Mouse (Mus musculus): Measurements from ENCODE around the gene Slc25a10. TPM values are rescaled to one million over a fixed set of nuclear protein-coding genes. Genes with fewer than 3 reads are reported as not detected.

Slc25a10 gene
- polyA plus RNA-seq, 1 experiment from 2014 or later = 73.8 TPM

DNA sequence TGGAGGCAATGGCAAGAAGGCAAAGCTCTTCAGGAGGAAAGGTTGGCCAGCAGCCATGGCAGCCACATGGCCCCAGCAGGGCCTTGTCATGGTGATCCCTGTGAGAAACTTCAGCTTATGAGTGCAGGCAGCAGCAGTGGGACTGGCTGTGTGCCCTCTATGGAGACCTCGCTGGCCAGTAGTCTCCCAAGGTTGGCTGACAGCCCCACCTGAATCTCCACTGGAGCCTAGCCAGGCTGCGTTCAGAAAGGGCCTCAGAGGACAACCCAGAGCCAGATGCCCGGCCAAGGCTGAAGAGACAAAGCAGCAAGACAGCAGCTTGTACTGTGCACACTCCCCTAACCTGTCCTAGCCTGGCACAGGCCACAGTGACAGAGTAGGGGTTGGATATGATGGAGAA, 46.8 kb downstream of the Slc25a10 start:
- peak overlapping the region; percentile 32 for H3K9ac ChIP-seq (ENCODE audit: low read length)
- no peak for ATAC-seq (ENCODE audit: low read depth)
- peaks cover 25% of the 10 kb centered on the region for H3K4me1 ChIP-seq (replicated peaks; ENCODE audit: control insufficient read depth, insufficient read depth, low read length)
- H3K36me3 ChIP-seq (ENCODE audit: control insufficient read depth, insufficient read depth, low read length) = peaks cover 12% of the 10 kb centered on the region
- no peak overlapping the region for H3K4me2 ChIP-seq (ENCODE audit: low read depth, low read length)
- no peak overlapping the region for H3K4me3 ChIP-seq (ENCODE audit: low read length)
- 0 out of 2 replicates have a peak, but pooled peaks cover 2% of the 10 kb centered on the region for H3K27me3 ChIP-seq (ENCODE audit: control insufficient read depth, insufficient read depth, low read depth, low read length)
- 56% methylated on average over 3 of the region's 3 CpGs for WGBS
- H3K9me3 ChIP-seq (ENCODE audit: control insufficient read depth, low read length) = no peaks in the 10 kb centered on the region
- H3K27ac ChIP-seq (ENCODE audit: low read length) = peak overlapping the region; percentile 76

DNA sequence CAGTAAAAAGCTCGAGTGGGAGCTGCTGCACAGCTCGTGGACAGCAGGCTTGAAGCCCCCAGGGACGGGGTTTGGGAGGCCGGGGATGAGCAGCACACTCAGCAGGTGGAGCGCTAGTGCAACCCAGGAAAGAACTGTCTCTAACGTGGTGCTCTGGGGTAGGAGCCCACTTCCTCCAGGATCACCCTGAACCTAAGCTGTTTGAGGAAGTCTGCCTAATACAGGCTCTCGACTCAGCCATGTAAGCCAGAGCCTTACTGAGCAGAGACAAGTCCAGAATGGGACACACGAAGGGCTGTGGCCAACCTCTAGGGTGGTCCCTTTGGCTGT, 47.3 kb downstream of the Slc25a10 start:
- peak overlapping the region; percentile 76 for H3K27ac ChIP-seq (ENCODE audit: low read length)
- peaks cover 15% of the 10 kb centered on the region for H3K36me3 ChIP-seq (ENCODE audit: control insufficient read depth, insufficient read depth, low read length)
- H3K4me3 ChIP-seq (ENCODE audit: low read length) = no peak overlapping the region
- H3K9ac ChIP-seq (ENCODE audit: low read length) = peak overlapping the region; percentile 32
- 0 out of 2 replicates have a peak, but pooled peaks cover 2% of the 10 kb centered on the region for H3K27me3 ChIP-seq (ENCODE audit: control insufficient read depth, insufficient read depth, low read depth, low read length)
- H3K4me1 ChIP-seq (replicated peaks; ENCODE audit: control insufficient read depth, insufficient read depth, low read length) = peaks cover 25% of the 10 kb centered on the region
- WGBS = 30% methylated on average over 8 of the region's 8 CpGs
- no peaks in the 10 kb centered on the region for H3K9me3 ChIP-seq (ENCODE audit: control insufficient read depth, low read length)
- ATAC-seq (ENCODE audit: low read depth) = no peak
- no peak overlapping the region for H3K4me2 ChIP-seq (ENCODE audit: low read depth, low read length)

DNA sequence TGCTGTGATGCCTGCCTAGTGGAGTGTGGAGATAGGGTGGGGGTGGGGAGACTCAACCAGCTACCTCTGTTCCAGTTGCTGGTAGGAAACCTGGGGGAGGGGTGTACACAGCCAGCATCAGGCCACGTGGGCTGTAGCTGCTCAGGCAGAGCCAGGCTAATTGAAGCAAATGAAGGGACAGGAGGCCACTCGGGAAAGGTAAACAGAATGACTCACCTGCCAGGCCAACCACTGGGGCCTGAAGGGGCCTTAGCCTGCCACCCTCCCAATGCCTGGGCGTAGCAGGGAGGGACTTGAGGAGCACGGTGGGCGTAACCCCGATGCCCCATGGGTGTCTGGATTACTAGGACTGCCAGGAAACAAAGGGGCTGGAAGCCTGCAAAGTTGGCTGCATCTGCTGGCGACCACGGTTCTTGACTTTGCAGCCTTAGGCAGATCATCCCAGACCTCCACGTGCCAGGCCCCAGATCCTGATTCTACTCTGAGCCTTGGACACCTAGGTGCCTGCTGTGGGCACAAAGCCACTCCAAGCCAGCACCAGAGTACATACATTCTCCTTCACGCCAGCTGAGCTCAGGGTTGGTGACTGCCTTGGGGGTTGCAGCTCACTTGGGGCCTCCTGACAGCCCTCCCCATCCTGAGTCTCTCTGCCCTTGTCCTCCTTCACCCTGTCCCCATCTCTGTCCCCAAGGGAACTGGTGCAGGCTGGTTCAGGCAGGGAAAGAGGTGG, 47.8 kb downstream of the Slc25a10 start:
- Histone ChIP-seq H3K9ac (ENCODE audit: low read length) (peak overlapping the region; percentile 48; the same call in 1 of the 2 replicates), H3K4me1 (replicated peaks; ENCODE audit: control insufficient read depth, insufficient read depth, low read length) (peaks cover 25% of the 10 kb centered on the region), H3K27me3 (ENCODE audit: control insufficient read depth, insufficient read depth, low read depth, low read length) (no peaks in the 10 kb centered on the region), H3K4me2 (ENCODE audit: low read depth, low read length) (peak overlapping the region; percentile 17; the same call in 1 of the 2 replicates), H3K27ac (ENCODE audit: low read length) (peak overlapping the region; percentile 82), H3K4me3 (ENCODE audit: low read length) (no peak overlapping the region), H3K9me3 (ENCODE audit: control insufficient read depth, low read length) (no peaks in the 10 kb centered on the region), H3K36me3 (ENCODE audit: control insufficient read depth, insufficient read depth, low read length) (peaks cover 17% of the 10 kb centered on the region)
- WGBS = 18% methylated on average over 10 of the region's 10 CpGs
- ATAC-seq (ENCODE audit: low read depth) = peak; percentile 82

DNA sequence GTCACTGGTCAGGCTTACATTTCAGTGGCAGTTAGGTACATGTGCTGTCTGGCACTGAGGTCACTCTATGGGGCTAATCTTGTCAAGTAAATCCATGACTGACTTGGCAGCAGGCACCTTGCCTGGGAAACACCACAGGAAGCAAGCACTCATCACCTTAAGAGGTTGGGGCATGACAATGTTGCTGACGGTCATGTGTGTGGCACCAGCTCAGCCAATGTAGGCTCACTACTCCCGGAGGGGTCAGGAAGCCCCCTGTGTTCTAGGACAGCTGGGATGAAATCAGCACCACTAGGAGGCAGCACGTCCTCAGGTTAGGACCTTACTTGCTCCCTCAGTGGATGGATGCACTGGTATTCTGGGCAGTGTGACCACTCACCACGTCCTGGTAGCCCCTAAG, 50.3 kb downstream of the Slc25a10 start:
- Histone ChIP-seq H3K4me2 (ENCODE audit: low read depth, low read length) (no peak overlapping the region), H3K27me3 (ENCODE audit: control insufficient read depth, insufficient read depth, low read depth, low read length) (no peaks in the 10 kb centered on the region), H3K27ac (ENCODE audit: low read length) (no peak overlapping the region), H3K36me3 (ENCODE audit: control insufficient read depth, insufficient read depth, low read length) (peaks cover 22% of the 10 kb centered on the region), H3K4me3 (ENCODE audit: low read length) (no peak overlapping the region), H3K9ac (ENCODE audit: low read length) (no peak overlapping the region), H3K4me1 (replicated peaks; ENCODE audit: control insufficient read depth, insufficient read depth, low read length) (peaks cover 28% of the 10 kb centered on the region), H3K9me3 (ENCODE audit: control insufficient read depth, low read length) (no peaks in the 10 kb centered on the region)
- 38% methylated on average over 4 of the region's 4 CpGs for WGBS
- ATAC-seq (ENCODE audit: low read depth) = no peak

DNA sequence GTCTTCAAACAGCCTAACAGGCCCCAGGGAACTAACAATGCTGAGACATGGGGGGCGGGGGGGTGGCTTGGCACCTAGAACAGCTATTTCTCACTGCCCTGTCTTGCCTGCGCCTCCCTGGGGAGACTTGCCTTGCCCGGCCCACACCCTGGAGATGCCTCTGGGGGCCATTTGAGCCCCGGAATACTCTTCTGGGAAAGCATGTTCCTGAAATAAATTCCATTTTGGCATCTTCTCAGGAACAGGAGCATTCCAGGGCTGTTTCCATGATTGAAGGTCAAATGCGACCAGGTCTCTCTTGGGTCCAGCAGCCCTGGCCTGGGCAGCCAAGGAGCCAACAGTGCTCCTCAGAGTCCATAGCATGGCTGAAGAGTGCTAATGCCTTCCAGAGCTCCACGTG, 50.7 kb downstream of the Slc25a10 start:
- no peak overlapping the region for H3K4me2 ChIP-seq (ENCODE audit: low read depth, low read length)
- peaks cover 30% of the 10 kb centered on the region for H3K4me1 ChIP-seq (replicated peaks; ENCODE audit: control insufficient read depth, insufficient read depth, low read length)
- no peak overlapping the region for H3K27ac ChIP-seq (ENCODE audit: low read length)
- H3K9me3 ChIP-seq (ENCODE audit: control insufficient read depth, low read length) = no peaks in the 10 kb centered on the region
- no peak for ATAC-seq (ENCODE audit: low read depth)
- H3K9ac ChIP-seq (ENCODE audit: low read length) = no peak overlapping the region
- no peaks in the 10 kb centered on the region for H3K27me3 ChIP-seq (ENCODE audit: control insufficient read depth, insufficient read depth, low read depth, low read length)
- no peak overlapping the region for H3K4me3 ChIP-seq (ENCODE audit: low read length)
- peaks cover 22% of the 10 kb centered on the region for H3K36me3 ChIP-seq (ENCODE audit: control insufficient read depth, insufficient read depth, low read length)
- 82% methylated on average over 6 of the region's 6 CpGs for WGBS

DNA sequence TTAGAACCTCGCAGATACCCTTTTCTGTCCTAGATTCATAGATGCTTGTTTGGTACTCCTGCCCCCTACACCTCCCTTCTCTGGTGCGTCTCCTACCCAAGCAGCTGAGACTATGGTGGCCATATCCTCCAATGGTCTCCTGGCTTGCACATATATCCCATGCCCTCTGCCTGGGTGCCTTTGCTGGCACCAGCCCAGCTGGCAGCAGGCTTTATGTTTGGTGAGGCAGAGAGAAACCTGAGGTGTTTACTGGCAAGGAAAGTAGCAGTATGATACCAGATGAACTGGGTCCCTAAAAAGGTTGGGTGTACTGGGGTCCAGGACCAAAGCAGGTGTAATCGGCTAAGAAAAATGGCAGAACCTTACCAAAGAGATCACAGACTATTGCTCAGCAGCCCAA, 54.3 kb downstream of the Slc25a10 start:
- Histone ChIP-seq H3K4me1 (replicated peaks; ENCODE audit: control insufficient read depth, insufficient read depth, low read length) (peaks cover 24% of the 10 kb centered on the region), H3K9ac (ENCODE audit: low read length) (no peak overlapping the region), H3K27me3 (ENCODE audit: control insufficient read depth, insufficient read depth, low read depth, low read length) (no peaks in the 10 kb centered on the region), H3K4me3 (ENCODE audit: low read length) (no peak overlapping the region), H3K9me3 (ENCODE audit: control insufficient read depth, low read length) (no peaks in the 10 kb centered on the region), H3K36me3 (ENCODE audit: control insufficient read depth, insufficient read depth, low read length) (peaks cover 22% of the 10 kb centered on the region), H3K27ac (ENCODE audit: low read length) (no peak overlapping the region), H3K4me2 (ENCODE audit: low read depth, low read length) (no peak overlapping the region)
- no peak for ATAC-seq (ENCODE audit: low read depth)
- WGBS = 94% methylated on average over 3 of the region's 3 CpGs

DNA sequence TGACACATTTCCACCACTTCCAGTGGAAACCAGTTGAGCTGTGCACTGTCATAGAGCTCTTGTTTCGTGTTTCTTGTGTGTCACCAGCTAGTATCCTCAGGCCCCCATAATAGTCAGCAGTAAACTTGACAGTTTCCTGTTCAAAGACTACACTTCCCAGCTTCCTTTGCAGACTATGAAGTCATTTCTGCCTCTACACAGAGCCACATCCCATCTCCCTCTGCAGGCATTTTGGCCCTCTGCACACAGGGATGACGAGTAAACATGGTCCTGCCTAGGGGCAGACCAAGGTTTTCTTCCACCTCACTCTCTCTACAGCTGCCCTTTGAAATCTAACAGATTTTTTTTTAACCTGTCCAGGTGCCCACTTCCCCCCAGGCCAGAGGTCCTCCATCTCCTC, 55.8 kb downstream of the Slc25a10 start:
- no peaks in the 10 kb centered on the region for H3K27me3 ChIP-seq (ENCODE audit: control insufficient read depth, insufficient read depth, low read depth, low read length)
- H3K9me3 ChIP-seq (ENCODE audit: control insufficient read depth, low read length) = no peaks in the 10 kb centered on the region
- 49% methylated on average over 2 of the region's 2 CpGs for WGBS
- peaks cover 24% of the 10 kb centered on the region for H3K4me1 ChIP-seq (replicated peaks; ENCODE audit: control insufficient read depth, insufficient read depth, low read length)
- no peak overlapping the region for H3K27ac ChIP-seq (ENCODE audit: low read length)
- H3K36me3 ChIP-seq (ENCODE audit: control insufficient read depth, insufficient read depth, low read length) = peaks cover 20% of the 10 kb centered on the region
- H3K4me3 ChIP-seq (ENCODE audit: low read length) = no peak overlapping the region
- no peak for ATAC-seq (ENCODE audit: low read depth)
- H3K4me2 ChIP-seq (ENCODE audit: low read depth, low read length) = no peak overlapping the region
- H3K9ac ChIP-seq (ENCODE audit: low read length) = no peak overlapping the region

DNA sequence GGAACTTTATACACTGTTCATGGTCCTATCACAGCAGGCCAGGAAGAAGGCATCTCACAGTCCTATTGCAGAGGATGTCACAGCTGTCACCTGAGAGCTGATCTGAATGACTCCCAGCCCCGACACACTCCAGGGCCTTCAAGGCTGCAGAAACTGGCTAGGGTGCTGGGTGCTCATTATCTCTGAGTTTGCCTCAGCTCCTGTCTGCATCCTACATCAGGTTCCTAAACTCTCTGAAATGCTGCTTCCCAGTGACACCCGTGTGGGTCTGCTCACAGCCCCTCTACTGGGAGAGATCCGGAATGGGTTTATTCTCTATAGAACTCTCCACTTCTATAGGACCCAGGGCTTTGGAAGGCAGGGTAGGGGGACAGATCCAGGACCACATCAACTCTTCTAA, 56.6 kb downstream of the Slc25a10 start:
- peak overlapping the region; percentile 93 for H3K4me3 ChIP-seq (ENCODE audit: low read length)
- no peak for ATAC-seq (ENCODE audit: low read depth)

DNA sequence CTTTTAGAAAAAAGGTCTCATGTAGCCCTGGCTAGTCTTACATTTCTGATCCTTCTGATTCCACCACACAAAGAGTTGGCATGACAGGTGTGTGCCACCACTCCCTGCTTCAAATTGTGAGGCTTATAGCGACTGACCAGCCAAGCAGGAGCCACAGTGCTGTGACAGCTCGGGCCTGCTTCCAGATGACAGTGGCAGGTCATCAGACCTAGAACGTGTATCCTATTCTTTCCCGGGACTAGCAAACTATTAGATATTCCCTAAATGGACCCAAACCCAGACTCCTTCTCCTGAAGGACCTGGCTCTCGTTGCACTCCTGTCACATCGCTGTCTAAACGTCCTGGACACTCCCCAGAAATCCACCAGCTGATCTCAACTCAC, 57.1 kb downstream of the Slc25a10 start:
- H3K9me3 ChIP-seq (ENCODE audit: control insufficient read depth, low read length) = no peaks in the 10 kb centered on the region
- H3K27ac ChIP-seq (ENCODE audit: low read length) = peak overlapping the region; percentile 96
- 11% methylated on average over 7 of the region's 7 CpGs for WGBS
- H3K9ac ChIP-seq (ENCODE audit: low read length) = peak overlapping the region; percentile 97
- peak overlapping the region; percentile 93 for H3K4me3 ChIP-seq (ENCODE audit: low read length)
- H3K36me3 ChIP-seq (ENCODE audit: control insufficient read depth, insufficient read depth, low read length) = peaks cover 9% of the 10 kb centered on the region
- no peaks in the 10 kb centered on the region for H3K27me3 ChIP-seq (ENCODE audit: control insufficient read depth, insufficient read depth, low read depth, low read length)
- no peak for ATAC-seq (ENCODE audit: low read depth)
- peaks cover 24% of the 10 kb centered on the region for H3K4me1 ChIP-seq (replicated peaks; ENCODE audit: control insufficient read depth, insufficient read depth, low read length)
- peak overlapping the region; percentile 95 for H3K4me2 ChIP-seq (ENCODE audit: low read depth, low read length)

More for the DNA sequence above, 56.6 kb downstream of the Slc25a10 start:
- Histone ChIP-seq H3K36me3 (ENCODE audit: control insufficient read depth, insufficient read depth, low read length) (peaks cover 13% of the 10 kb centered on the region), H3K9me3 (ENCODE audit: control insufficient read depth, low read length) (no peaks in the 10 kb centered on the region), H3K4me1 (replicated peaks; ENCODE audit: control insufficient read depth, insufficient read depth, low read length) (peaks cover 24% of the 10 kb centered on the region), H3K4me2 (ENCODE audit: low read depth, low read length) (peak overlapping the region; percentile 95), H3K27me3 (ENCODE audit: control insufficient read depth, insufficient read depth, low read depth, low read length) (no peaks in the 10 kb centered on the region), H3K9ac (ENCODE audit: low read length) (peak overlapping the region; percentile 97), H3K27ac (ENCODE audit: low read length) (no peak overlapping the region)
- WGBS = 88% methylated on average over 3 of the region's 3 CpGs

Data from lung, embryonic 16.5 days (tissue).